Mouse (Mus musculus) liver, embryonic 14.5 days (tissue): Measurements from ENCODE around the gene Armc8. TPM values are rescaled to one million over a fixed set of nuclear protein-coding genes. Genes with fewer than 3 reads are reported as not detected.

ENCODE experiments used
- ATAC-seq: fragments of 200-750 bp; cut with Nextera tagmentation; 2 replicates; pipeline ENCODE4 v1.8.0; 2017; ENCODE audit warnings: moderate number of reproducible peaks, mild to moderate bottlenecking, moderate library complexity; ENCODE audit not compliant: insufficient read depth
- DNase-seq, 3 experiments: peaks; one replicate each; pipeline ENCODE4 v3.0.0-alpha.2; 2012 to 2013; ENCODE audit warnings: low read depth in 3 of 3, low spot score in 3 of 3
- H3K27ac ChIP-seq: fragments of 300-500 bp; sonication (generic); 2 replicates; pipeline ENCODE4 v1.5.1; 2014; ENCODE audit warnings: moderate library complexity, mild to moderate bottlenecking, control low read depth, inconsistent platforms
- H3K27me3 ChIP-seq: fragments of 300-500 bp; sonication (generic); 2 replicates; pipeline ENCODE4 v1.6.1; 2014; ENCODE audit warnings: mild to moderate bottlenecking, low read length, moderate library complexity; ENCODE audit not compliant: control insufficient read depth, insufficient read depth
- H3K36me3 ChIP-seq: fragments of 300-500 bp; sonication (generic); replicated peaks from 2 replicates; pipeline ENCODE4 v1.6.1; 2014; ENCODE audit warnings: low read depth; ENCODE audit not compliant: control insufficient read depth, insufficient read depth
- H3K4me1 ChIP-seq, 2 experiments: fragments of 200-500 bp in 1 of 2; fragments of 300-500 bp in 1 of 2; sonication (generic) in 1 of 2; replicated peaks; 2 replicates each; pipeline ENCODE4 v1.6.1; 2012 to 2014; ENCODE audit warnings: antibody characterized with exemption in 1 of 2, inconsistent platforms in 1 of 2, low read length in 1 of 2; ENCODE audit not compliant: control insufficient read depth in 2 of 2, insufficient read depth in 2 of 2
- H3K4me2 ChIP-seq: fragments of 300-500 bp; sonication (generic); 2 replicates; pipeline ENCODE4 v1.6.1; 2014; ENCODE audit warnings: low read depth, mild to moderate bottlenecking, control low read depth, moderate library complexity
- H3K4me3 ChIP-seq, 2 experiments: fragments of 200-500 bp in 1 of 2; fragments of 300-500 bp in 1 of 2; sonication (generic) in 1 of 2; 2 replicates each; pipeline ENCODE4 v1.5.1; 2012 to 2014; ENCODE audit warnings: low read depth in 2 of 2, low read length in 2 of 2, mild to moderate bottlenecking in 2 of 2, control low read depth in 1 of 2, inconsistent platforms in 1 of 2, moderate library complexity in 1 of 2; ENCODE audit not compliant: insufficient read depth in 1 of 2
- H3K9ac ChIP-seq: fragments of 300-500 bp; sonication (generic); replicated peaks from 2 replicates; pipeline ENCODE4 v1.6.1; 2014; ENCODE audit warnings: mild to moderate bottlenecking, control low read depth, moderate library complexity
- H3K9me3 ChIP-seq: fragments of 300-500 bp; sonication (generic); 2 replicates; pipeline ENCODE4 v1.6.1; 2016; ENCODE audit warnings: low read length, mixed read lengths; ENCODE audit not compliant: control insufficient read depth
- CTCF ChIP-seq: IDR thresholded peaks from 2 replicates; pipeline ENCODE4 v1.5.1; 2016; ENCODE audit warnings: antibody characterized with exemption, low read depth, control low read depth
- EP300 ChIP-seq: IDR thresholded peaks from 2 replicates; pipeline ENCODE4 v1.6.1; 2016; ENCODE audit warnings: antibody characterized with exemption, low read depth
- WGBS: fragments of 180-500 bp; shearing (Covaris S2); extraction: QIAGEN DNeasy Blood & Tissue Kit; methylation state at CpG from one replicate; pipeline ENCODE4 v1.1.7; 2014; ENCODE audit not compliant: insufficient replicate concordance; 5-methylcytosine and 5-hydroxymethylcytosine counted together
- polyA plus RNA-seq, 2 experiments: library from polyadenylated mRNA; depleted of rRNA in 1 of 2; stranded (reverse) in 1 of 2; unstranded in 1 of 2; fragments of >200 nt; fragmentation: Nextera tagmentation in 1 of 2; extraction: Ambion mirVana in 1 of 2; gene quantifications; 2 replicates each; pipeline versions ENCODE4 v1.2.1 to v1.2.3; 2012 to 2014

Armc8 gene
- polyA plus RNA-seq, 2 experiments: 6.8 to 7.6 TPM

DNA sequence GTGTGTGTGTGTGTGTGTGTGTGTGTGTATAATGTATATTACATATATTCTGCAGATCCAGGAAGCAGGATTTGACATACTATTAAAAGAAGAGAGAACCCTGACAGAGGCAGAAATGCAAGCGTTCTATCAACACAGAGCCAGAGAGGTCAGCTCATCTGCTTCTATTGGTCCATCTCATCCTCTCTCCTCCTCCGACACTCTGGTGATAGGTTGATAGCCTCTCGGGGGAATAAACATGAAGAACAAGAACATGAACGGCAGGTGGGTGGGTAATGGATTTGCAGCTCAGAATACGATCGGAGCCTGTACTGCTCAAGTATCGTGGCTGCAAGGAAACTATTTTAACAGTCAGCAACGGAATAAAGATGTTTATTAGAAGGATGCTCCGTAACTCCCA is 100.1 kb downstream of the Armc8 start:
- H3K27ac ChIP-seq: no peak overlapping the region
- no peaks in the 10 kb centered on the region for H3K36me3 ChIP-seq
- WGBS: 79% methylated on average over 9 of the region's 9 CpGs
- DNase-seq (no peak), ATAC-seq (no peak)
- H3K4me1 ChIP-seq: peaks cover 3 to 15% of the 10 kb centered on the region in 2 experiments; a peak in 3 of 4 replicates
- no peak overlapping the region for H3K4me3 ChIP-seq
- TF ChIP-seq CTCF: no peak
- TF ChIP-seq EP300: no peak
- no peaks in the 10 kb centered on the region for H3K9me3 ChIP-seq
- H3K9ac ChIP-seq: no peak overlapping the region
- H3K27me3 ChIP-seq: no peaks in the 10 kb centered on the region
- H3K4me2 ChIP-seq: no peak overlapping the region

DNA sequence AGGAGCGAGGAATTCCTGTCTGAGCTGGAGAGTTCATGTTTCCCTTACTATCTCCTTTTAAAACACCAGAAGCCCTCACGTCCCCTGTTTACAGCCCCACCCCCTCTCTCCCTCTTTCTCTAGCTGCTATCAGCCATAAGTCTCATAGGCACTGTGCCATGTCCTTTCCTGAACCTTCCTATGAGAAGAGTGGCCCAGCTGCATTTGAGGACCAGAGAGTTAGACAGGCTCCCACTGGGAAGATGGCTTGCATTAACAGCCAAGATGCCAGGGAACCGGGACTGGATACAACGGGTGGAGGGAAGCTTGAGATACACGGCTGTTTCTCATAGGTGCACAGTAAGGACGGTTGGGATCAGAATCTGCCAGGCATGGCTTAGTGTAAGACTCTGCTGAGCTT is 103.8 kb downstream of the Armc8 start:
- H3K9ac ChIP-seq: no peak overlapping the region
- no peak overlapping the region for H3K4me3 ChIP-seq
- no peak for ATAC-seq
- peaks cover 0 to 1% of the 10 kb centered on the region in 2 experiments; a peak in 2 of 4 replicates for H3K4me1 ChIP-seq
- H3K27me3 ChIP-seq: no peaks in the 10 kb centered on the region
- no peak for DNase-seq
- WGBS: 55% methylated on average over 6 of the region's 6 CpGs
- H3K36me3 ChIP-seq: no peaks in the 10 kb centered on the region
- no peak overlapping the region for H3K27ac ChIP-seq
- no peak overlapping the region for H3K4me2 ChIP-seq
- TF ChIP-seq EP300: no peak
- no peak for TF ChIP-seq CTCF
- no peaks in the 10 kb centered on the region for H3K9me3 ChIP-seq

DNA sequence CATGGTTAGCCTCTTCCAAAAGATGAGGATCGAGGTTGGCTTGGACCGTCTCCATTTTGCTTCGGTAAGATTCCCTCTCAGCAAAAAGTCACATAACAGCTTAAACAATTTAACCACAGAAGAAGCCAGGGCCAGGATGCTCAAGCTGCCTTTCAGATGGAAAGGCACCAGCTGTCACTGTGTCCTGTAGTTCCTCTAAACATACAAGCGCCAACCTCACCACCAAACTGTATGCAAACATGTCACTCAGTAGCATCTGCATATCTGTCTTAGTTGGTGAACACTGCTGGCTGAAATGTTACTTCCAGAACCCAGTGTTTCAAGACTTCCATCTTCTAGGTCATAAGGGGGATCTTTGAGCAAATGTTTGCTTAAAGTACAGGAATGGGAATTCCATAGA is 109.0 kb downstream of the Armc8 start:
- Histone ChIP-seq H3K9me3 (no peaks in the 10 kb centered on the region), H3K36me3 (no peaks in the 10 kb centered on the region), H3K4me3 (no peak overlapping the region), H3K9ac (no peak overlapping the region), H3K4me1 (no peaks in the 10 kb centered on the region), H3K4me2 (no peak overlapping the region), H3K27ac (no peak overlapping the region), H3K27me3 (no peaks in the 10 kb centered on the region)
- ATAC-seq (no peak), DNase-seq (no peak)
- WGBS: 74% methylated on average over 4 of the region's 4 CpGs
- TF ChIP-seq CTCF: no peak
- TF ChIP-seq EP300: no peak

DNA sequence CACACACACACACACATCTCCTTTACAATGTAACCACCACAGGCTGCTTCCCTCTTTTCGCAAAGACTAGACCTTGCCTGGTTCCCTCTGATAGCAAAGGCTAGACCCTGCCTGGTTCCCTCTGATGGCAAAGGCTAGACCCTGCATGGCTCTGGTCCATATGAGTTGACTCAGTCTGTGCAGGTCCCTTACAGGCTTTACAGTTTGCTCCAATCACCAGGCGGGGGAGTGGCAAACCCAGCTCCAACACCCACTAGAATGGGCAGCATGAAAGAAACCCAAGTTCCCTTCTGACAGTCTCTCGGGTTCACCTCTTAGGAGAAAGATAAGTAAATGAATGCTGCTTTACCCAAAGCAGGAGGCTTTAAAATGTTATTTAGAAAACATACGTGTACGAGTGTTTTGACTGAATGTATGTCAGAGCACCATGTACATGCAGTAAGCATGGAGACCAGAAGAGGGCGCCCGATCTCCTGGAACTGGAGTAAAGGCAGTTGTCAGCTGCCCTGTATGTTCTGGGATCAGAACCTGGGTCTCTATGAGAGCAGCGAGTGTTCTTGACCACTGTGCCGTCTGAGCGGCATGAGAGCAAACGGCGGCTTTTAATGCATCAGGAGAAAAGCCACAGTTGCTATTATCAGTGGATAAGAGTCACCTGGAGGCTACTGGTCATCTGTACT is 110.0 kb downstream of the Armc8 start:
- WGBS: 33% methylated on average over 12 of the region's 12 CpGs
- Histone ChIP-seq H3K9me3 (no peaks in the 10 kb centered on the region), H3K27ac (no peak overlapping the region), H3K4me2 (no peak overlapping the region), H3K4me1 (no peaks in the 10 kb centered on the region), H3K27me3 (no peaks in the 10 kb centered on the region), H3K36me3 (no peaks in the 10 kb centered on the region), H3K9ac (no peak overlapping the region), H3K4me3 (no peak overlapping the region)
- TF ChIP-seq CTCF: peak; percentile 85
- TF ChIP-seq EP300: no peak
- 0 out of 2 replicates have a peak, but pooled peaks have one; percentile 23 for ATAC-seq
- DNase-seq: peak in 2 of 3 experiments; percentile 12 to 37

DNA sequence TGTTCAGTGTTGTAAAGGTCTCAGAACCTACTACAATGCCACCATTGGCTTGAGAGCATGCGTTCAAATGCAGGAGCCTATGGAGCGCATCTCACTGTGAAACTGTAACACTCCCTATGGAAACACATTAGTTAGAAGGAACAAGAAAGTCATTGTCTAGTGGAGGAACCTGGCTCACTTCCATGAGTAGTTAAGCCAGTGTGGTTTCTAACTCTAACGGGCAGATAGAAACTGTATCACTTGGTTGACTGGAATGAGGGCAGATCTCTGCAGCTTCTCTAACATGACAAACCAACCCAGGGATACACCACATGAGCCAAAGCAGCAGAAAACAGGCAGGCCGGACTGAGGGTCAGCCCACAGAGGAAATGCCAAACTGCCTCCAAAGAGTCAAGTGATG is 114.5 kb downstream of the Armc8 start:
- WGBS: 63% methylated on average over 4 of the region's 4 CpGs
- no peak for TF ChIP-seq EP300
- no peak for TF ChIP-seq CTCF
- no peaks in the 10 kb centered on the region for H3K4me1 ChIP-seq
- no peak for DNase-seq
- H3K9ac ChIP-seq: no peak overlapping the region
- no peak overlapping the region for H3K4me3 ChIP-seq
- H3K4me2 ChIP-seq: no peak overlapping the region
- no peaks in the 10 kb centered on the region for H3K36me3 ChIP-seq
- no peak overlapping the region for H3K27ac ChIP-seq
- H3K27me3 ChIP-seq: peaks cover 10% of the 10 kb centered on the region
- ATAC-seq: no peak
- H3K9me3 ChIP-seq: no peaks in the 10 kb centered on the region
